Mouse (Mus musculus): ENCODE measurements around the gene Speg.

The Speg gene

GRCm38 (mm10) chr1:75458789-75459684 is 83.9 kb downstream of the Speg start:
- no peak for DNase-seq (ENCODE audit: low spot score in 2 of 2)

- DNase-seq (ENCODE audit: low spot score in 2 of 2): no peak
Measured at GRCm38 (mm10) chr1:75460297-75460696, 85.2 kb downstream of the Speg start.

- DNase-seq (ENCODE audit: low spot score in 2 of 2): no peak
Measured at GRCm38 (mm10) chr1:75462636-75463035, 87.5 kb downstream of the Speg start.

- no peak for DNase-seq (ENCODE audit: low spot score in 2 of 2)
Measured at GRCm38 (mm10) chr1:75463652-75464204, 88.6 kb downstream of the Speg start.

GRCm38 (mm10) chr1:75467215-75467927 is 92.3 kb downstream of the Speg start:
- peak; percentile 25 to 64 for DNase-seq (ENCODE audit: low spot score in 2 of 2)

DNA sequence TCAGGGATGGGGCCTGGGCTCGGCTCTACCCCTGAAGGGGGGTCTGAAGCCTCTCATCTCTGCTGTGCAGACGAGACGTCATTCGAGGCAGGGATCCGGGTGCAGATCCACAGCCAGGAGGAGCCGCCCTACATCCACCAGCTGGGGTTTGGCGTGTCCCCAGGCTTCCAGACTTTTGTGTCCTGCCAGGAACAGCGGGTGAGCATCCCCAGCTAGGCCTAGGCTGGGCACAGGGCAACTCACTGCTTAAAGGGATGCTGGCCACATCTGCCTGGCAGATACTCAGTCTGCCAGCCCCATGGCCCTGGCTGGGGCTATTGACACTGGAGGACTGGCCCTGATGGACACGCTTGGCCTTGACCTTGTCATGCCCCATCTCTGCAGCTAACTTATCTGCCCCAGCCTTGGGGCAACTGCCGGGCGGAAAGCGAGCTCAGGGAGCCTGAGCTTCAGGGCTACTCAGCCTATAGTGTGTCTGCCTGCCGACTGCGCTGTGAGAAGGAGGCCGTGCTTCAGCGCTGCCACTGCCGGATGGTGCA is 94.3 kb downstream of the Speg start:
- no peak for DNase-seq (ENCODE audit: low spot score in 2 of 2)

DNA sequence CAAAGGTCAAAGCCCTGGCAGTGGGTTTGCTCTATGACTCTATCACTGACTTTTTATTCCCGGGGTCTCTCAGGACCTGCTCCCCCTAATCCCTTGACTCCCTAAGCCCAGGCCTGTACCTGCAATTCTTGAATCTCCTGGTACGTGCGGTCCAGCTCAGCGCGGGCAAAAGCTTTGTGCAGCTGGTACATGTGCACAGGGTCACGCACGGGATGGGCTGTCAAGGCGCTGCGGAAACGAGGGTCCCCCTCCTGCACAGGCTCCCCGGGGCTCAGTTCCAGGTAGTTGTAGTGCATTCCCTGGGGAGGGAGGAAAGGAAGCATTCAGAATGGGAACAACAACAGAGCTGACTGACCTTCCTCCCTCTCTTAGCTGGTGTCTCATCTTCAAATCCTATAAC is 101.3 kb downstream of the Speg start:
- no peak for DNase-seq (ENCODE audit: low spot score in 2 of 2)

DNA sequence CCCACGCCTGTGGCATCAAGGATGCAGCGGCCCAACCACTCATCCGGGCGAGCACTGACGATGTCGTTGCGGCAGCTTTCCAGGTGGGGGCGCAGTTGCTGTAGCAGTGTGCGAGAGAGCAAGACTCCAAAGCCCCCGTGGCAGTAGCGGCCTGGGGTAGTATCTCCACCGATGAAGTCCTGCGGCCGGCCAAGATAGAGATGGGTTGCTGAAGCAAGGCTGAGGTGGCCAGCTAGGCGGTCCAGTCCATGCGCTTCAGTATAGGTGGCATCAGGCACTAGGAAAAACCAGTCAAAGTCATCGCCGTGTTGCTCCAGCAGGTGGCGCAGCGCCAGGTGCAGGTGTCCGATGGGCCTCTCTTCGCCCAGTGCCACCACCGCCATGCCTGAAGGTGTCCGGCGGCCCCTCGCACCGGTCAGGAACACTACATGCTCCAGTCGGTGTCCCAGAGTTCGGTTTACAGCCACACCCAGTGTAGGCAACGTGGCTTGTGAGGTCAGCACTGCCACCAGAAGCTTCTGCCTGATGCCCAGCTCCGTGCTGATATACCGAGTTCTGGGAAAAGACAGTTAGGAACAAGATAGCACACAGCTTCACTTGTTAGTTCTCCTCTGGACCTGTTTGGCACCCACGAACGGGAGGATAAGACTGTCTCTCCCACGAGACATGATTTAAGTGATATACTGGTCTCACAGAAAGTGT is 102.3 kb downstream of the Speg start:
- DNase-seq (ENCODE audit: low spot score in 2 of 2): peak; percentile 58 to 80

DNA sequence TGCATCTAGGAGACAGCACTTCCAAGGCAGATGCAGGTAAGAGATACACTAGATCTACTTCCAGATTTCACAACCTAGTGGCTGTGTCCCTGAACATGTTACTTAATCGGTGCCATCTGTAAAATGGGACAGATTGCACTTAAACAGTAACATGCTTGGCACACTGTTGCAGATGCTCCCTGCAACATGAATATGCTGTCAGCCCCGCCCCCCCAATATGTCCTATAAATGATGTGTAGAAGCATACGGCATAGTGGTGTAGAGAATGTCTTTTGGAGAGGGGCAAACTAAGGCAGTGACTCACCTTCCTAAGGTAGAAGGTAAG is 102.8 kb downstream of the Speg start:
- no peak for DNase-seq (ENCODE audit: low spot score in 2 of 2)

DNA sequence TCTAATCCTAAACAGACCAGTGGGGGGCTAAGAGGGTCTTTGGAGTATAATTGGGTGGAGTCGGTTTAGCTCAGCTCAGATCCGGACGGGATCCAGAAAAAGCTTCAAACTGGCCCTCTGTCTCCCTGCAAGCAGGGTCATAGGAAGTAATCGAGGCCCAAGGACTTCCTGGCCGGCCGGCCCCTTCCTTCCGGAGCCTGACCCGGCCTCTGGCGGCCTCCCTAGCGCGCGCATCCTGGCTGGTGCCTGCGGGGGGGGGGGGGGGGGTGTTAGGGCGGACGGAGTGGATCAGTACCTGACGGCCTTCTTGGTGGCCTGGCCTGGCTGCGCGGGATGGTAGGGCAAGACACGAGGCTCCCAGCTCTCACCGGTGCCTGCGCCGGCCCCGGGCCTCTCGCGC is 103.4 kb downstream of the Speg start:
- no peak for DNase-seq (ENCODE audit: low spot score in 2 of 2)

GRCm38 (mm10) chr1:75478916-75479634 is 104.0 kb downstream of the Speg start, which contains the start of the genes Chpf and Tmem198:
Gene Chpf, minus strand, starts transcription at chr1:75479307.
Gene Tmem198, plus strand, starts transcription at chr1:75479532.
- peak; percentile 93 to 95 for DNase-seq (ENCODE audit: low spot score in 2 of 2)

GRCm38 (mm10) chr1:75479635-75479989 is 104.5 kb downstream of the Speg start:
- no peak for DNase-seq (ENCODE audit: low spot score in 2 of 2)

- no peak for DNase-seq (ENCODE audit: low spot score in 2 of 2)
Measured at GRCm38 (mm10) chr1:75480036-75480435, 104.9 kb downstream of the Speg start.

DNA sequence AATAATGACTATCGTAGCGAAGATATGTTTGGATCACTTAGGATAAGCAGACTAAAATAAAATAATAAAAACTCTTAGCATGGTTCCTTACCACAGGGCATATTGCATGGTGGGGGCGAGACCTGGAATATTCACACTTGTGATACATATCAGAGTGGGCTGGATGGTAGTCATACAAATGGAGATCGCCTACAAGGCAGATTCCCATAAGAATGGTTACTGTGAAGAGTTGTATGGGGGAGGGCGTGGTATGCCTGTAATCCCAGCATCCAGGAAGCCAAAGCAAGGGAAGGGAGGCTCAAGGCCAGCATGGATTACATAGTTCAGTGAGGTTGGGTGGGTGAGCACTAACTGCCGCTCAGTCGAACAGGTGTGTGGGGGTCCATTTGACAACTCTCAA is 105.6 kb downstream of the Speg start:
- no peak for DNase-seq (ENCODE audit: low spot score in 2 of 2)
